Mouse (Mus musculus) olfactory bulb, adult 2 months (tissue): ENCODE results near the gene Btbd9.

ENCODE experiments used
- CTCF ChIP-seq: fragments of 200-500 bp; IDR thresholded peaks from 2 replicates; pipeline ENCODE4 v1.5.1; 2012; ENCODE audit warnings: low read depth, mild to moderate bottlenecking, low read length, moderate library complexity; ENCODE audit not compliant: insufficient read depth
- POLR2A ChIP-seq: fragments of 200-500 bp; IDR thresholded peaks from 2 replicates; pipeline ENCODE4 v1.6.1; 2012; ENCODE audit warnings: mild to moderate bottlenecking, low read depth, low read length, moderate library complexity; ENCODE audit not compliant: insufficient read depth

GRCm38 (mm10) chr17:30583258-30584001 is 7.1 kb upstream of the Btbd9 start:
- TF ChIP-seq CTCF = no peak
- TF ChIP-seq POLR2A = no peak
